Mouse (Mus musculus) midbrain, embryonic 11.5 days (tissue): ENCODE measurements around the gene Nckap5l. TPM values are rescaled to one million over a fixed set of nuclear protein-coding genes. Genes with fewer than 3 reads are reported as not detected.
A peak's percentile ranks its signal among the peaks of the same experiment; 100 is the strongest.

ENCODE experiments used
- ATAC-seq: fragments of 200-750 bp; cut with Nextera tagmentation; 2 replicates; pipeline ENCODE4 v1.8.0; 2017; ENCODE audit warnings: moderate TSS enrichment, moderate library complexity; ENCODE audit not compliant: low FRiP score
- DNase-seq: peaks from one replicate; pipeline ENCODE4 v3.0.0; 2015; ENCODE audit warnings: low spot score; ENCODE audit errors: missing footprints
- H3K27ac ChIP-seq: fragments of 300-500 bp; sonication (generic); 2 replicates; pipeline ENCODE4 v1.5.1; 2014; ENCODE audit warnings: low read depth, low read length
- H3K27me3 ChIP-seq: fragments of 300-500 bp; sonication (generic); 2 replicates; pipeline ENCODE4 v1.6.1; 2014; ENCODE audit warnings: mild to moderate bottlenecking, low read length, moderate library complexity, mixed read lengths; ENCODE audit not compliant: control insufficient read depth, insufficient read depth
- H3K36me3 ChIP-seq: fragments of 300-500 bp; sonication (generic); 2 replicates; pipeline ENCODE4 v1.6.1; 2014; ENCODE audit warnings: mild to moderate bottlenecking, low read length, moderate library complexity, mixed read lengths; ENCODE audit not compliant: control insufficient read depth, insufficient read depth
- H3K4me1 ChIP-seq: fragments of 300-500 bp; sonication (generic); 2 replicates; pipeline ENCODE4 v1.6.1; 2014; ENCODE audit warnings: low read length; ENCODE audit not compliant: control insufficient read depth, insufficient read depth
- H3K4me2 ChIP-seq: fragments of 300-500 bp; sonication (generic); 2 replicates; pipeline ENCODE4 v1.6.1; 2014; ENCODE audit warnings: mild to moderate bottlenecking, moderate library complexity
- H3K4me3 ChIP-seq: fragments of 300-500 bp; sonication (generic); 2 replicates; pipeline ENCODE4 v1.5.1; 2014; ENCODE audit warnings: low read depth, low read length
- H3K9ac ChIP-seq: fragments of 300-500 bp; sonication (generic); 2 replicates; pipeline ENCODE4 v1.6.1; 2014; ENCODE audit warnings: low read length
- H3K9me3 ChIP-seq: fragments of 300-500 bp; sonication (generic); 2 replicates; pipeline ENCODE4 v1.6.1; 2016; ENCODE audit warnings: low read length; ENCODE audit not compliant: control insufficient read depth
- WGBS: fragments of 180-500 bp; shearing (Covaris S2); extraction: QIAGEN DNeasy Blood & Tissue Kit; methylation state at CpG from one replicate; pipeline ENCODE4 v1.1.7; 2014; 5-methylcytosine and 5-hydroxymethylcytosine counted together
- polyA plus RNA-seq: library from polyadenylated mRNA; unstranded; fragments of >200 nt; fragmentation: Nextera tagmentation; extraction: Ambion mirVana; gene quantifications from 2 replicates; pipeline ENCODE4 v1.2.1, GENCODE M21; 2014

Gene Nckap5l
- polyA plus RNA-seq, 1 experiment from 2014 or later: 9.4 TPM

DNA sequence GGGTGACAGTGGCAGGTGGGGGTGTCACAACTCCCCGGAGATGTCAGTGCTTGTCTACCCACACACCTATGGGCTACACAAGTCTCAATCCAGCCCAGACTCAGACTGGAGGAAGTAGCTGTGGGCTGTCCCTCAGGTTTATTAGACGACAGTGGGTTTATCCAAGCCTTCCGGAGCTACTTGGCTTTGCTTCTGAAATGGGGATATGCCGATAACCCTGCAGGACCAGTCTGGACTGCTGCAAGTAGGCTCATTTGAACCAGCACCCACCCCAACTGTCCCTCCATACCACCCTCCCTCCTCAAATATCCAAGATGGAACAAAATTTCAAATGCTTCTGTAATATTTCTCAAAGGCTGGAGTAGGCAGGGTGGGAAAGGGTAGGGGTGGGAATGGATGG lies 40.8 kb upstream of the Nckap5l start:
- DNase-seq (no peak), ATAC-seq (no peak)
- Histone ChIP-seq H3K4me2 (no peak overlapping the region), H3K9ac (no peak overlapping the region), H3K36me3 (no peaks in the 10 kb centered on the region), H3K4me1 (peaks cover 5% of the 10 kb centered on the region), H3K27me3 (no peaks in the 10 kb centered on the region), H3K27ac (no peak overlapping the region), H3K9me3 (no peaks in the 10 kb centered on the region), H3K4me3 (no peak overlapping the region)
- 85% methylated on average over 4 of the region's 4 CpGs for WGBS

DNA sequence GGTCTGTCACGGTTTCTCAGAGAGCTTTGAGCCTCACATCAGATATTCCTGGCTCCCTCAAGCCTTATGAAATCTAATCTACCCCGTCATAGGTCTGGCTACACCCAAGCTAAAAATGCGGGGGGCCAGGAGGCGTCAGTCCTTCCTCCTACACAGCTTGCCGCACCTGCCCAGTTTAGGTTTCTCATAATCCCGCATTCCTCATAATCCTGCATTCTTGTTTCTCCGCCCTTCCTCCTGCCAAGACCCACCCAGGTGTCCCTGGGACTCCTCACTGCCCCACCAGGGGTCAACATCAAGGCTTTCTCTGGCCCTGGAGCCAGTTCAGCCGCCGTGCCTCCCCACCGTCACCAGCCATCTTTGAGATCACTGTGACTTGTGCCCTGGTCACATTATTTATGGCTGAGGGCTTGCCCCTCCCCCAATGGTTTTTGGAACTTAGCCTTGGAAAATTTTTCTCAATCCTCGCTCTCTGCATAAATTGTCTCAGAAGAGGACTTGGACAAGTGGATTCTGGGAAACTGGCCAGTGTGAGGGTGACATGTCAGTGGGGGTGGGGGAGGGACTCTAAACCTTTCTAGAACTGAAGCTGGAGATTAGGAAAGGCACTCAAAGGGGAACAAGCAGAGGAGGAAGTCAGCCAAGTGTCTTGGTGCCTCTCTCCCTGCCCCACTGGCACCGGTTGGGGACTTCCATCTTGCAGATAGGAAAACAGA lies 40.1 kb upstream of the Nckap5l start:
- Histone ChIP-seq H3K4me1 (peaks cover 5% of the 10 kb centered on the region), H3K27me3 (no peaks in the 10 kb centered on the region), H3K4me2 (no peak overlapping the region), H3K27ac (no peak overlapping the region), H3K4me3 (no peak overlapping the region), H3K9me3 (no peaks in the 10 kb centered on the region), H3K36me3 (no peaks in the 10 kb centered on the region), H3K9ac (no peak overlapping the region)
- ATAC-seq (no peak; the same call in 1 of the 2 replicates), DNase-seq (no peak)
- WGBS: 56% methylated on average over 12 of the region's 12 CpGs

DNA sequence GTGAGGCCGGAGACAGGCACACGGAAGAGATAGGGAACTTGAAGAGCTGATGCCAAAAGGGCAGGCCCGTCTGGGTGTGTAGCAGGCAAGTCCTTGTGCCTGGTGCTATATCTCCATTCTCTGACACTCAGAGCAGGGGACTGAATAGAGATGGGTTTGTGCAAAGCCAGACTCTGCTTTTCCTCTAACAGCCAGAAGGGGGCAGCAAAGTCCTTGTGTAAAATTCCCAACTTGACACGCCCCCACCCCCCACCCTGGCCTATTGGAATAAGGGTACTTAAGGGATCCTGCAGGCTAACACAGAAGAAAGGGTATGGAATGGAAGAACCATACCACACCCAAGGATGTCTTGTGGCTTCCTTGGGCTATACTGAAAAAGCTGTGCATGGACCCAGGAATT lies 39.5 kb upstream of the Nckap5l start:
- H3K4me2 ChIP-seq: no peak overlapping the region
- peaks cover 2% of the 10 kb centered on the region for H3K4me1 ChIP-seq
- no peaks in the 10 kb centered on the region for H3K9me3 ChIP-seq
- DNase-seq: peak; percentile 97
- H3K9ac ChIP-seq: no peak overlapping the region
- peak; percentile 64 for ATAC-seq
- no peak overlapping the region for H3K27ac ChIP-seq
- H3K4me3 ChIP-seq: no peak overlapping the region
- 10% methylated on average over 4 of the region's 4 CpGs for WGBS
- no peaks in the 10 kb centered on the region for H3K27me3 ChIP-seq
- no peaks in the 10 kb centered on the region for H3K36me3 ChIP-seq

DNA sequence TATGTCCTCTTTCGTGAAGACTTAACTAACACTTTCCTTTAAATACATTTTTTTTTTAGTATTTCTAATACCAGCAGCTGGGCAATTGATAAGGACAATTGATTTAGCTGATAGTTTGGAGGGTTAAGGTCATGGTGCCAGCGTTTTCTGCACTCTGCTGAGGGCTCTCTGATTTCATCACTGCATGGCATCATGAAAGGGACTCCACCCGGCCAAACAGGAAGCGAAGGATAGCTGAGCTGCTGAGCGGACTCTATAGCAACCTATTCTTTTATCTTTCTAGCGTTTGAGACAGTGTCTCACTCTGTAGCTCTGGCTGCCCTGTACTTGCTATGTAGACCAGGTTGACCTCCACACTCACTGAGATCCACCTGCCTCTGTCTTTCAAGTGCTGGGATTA lies 27.2 kb upstream of the Nckap5l start:
- DNase-seq: peak; percentile 45
- 76% methylated on average over 6 of the region's 6 CpGs for WGBS
- Histone ChIP-seq H3K4me3 (no peak overlapping the region), H3K36me3 (no peaks in the 10 kb centered on the region), H3K27ac (no peak overlapping the region), H3K9ac (no peak overlapping the region), H3K9me3 (no peaks in the 10 kb centered on the region), H3K27me3 (no peaks in the 10 kb centered on the region), H3K4me2 (no peak overlapping the region), H3K4me1 (no peaks in the 10 kb centered on the region)
- ATAC-seq: no peak

DNA sequence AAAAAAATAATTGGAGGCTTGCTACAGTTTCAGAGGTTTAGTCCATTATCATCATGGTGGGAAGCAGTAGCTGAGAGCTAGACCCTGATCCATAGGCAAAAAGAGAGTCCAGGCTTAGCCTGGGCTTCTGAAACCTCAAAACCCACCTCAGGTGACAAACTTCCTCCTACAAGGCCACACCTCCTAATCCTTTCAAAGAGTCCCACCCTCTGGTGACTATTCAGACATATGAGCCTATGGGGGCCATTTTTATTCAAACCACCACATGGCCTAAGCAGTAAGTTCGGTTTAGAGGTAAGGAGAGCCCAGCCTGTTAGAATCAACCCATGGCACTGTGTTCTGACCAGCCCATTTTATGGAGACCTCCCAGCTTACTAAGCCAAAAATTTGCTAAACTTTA lies 18.3 kb upstream of the Nckap5l start:
- DNase-seq: peak; percentile 59
- ATAC-seq: no peak
- no peak overlapping the region for H3K4me3 ChIP-seq
- 78% methylated on average over 1 of the region's 1 CpGs for WGBS
- peaks cover under 1% of the 10 kb centered on the region; the same call in 1 of the 2 replicates for H3K36me3 ChIP-seq
- no peak overlapping the region for H3K9ac ChIP-seq
- no peak overlapping the region for H3K4me2 ChIP-seq
- H3K27me3 ChIP-seq: no peaks in the 10 kb centered on the region
- H3K27ac ChIP-seq: no peak overlapping the region
- no peaks in the 10 kb centered on the region for H3K9me3 ChIP-seq
- peaks cover 7% of the 10 kb centered on the region; the same call in 1 of the 2 replicates for H3K4me1 ChIP-seq

DNA sequence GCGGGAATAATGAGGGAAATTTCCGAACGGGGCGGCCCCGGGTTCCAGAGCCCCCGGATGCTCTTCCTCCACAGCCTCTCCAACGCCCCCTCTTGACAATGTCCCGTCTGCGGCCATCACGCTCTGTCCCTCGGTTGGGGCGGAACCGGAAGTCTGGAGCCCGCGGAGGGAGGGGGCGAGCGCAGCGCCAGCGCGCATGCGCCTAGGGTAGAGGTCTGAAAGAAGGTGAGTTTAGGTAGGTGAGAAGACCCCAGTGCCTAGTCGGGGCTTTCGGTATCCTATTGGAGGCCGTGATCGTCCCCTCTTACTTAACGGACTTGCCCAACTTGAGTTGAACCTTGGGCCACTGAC lies 17.0 kb upstream of the Nckap5l start, which contains the start of gene Bcdin3d:
Gene Bcdin3d (minus strand): TSS at position 155 of the 351 bp plus-strand sequence.
- H3K4me2 ChIP-seq: peak within 1 kb of the TSS; percentile 79
- peak within 1 kb of the TSS; percentile 84 for H3K27ac ChIP-seq
- 1% methylated on average over 26 of the region's 26 CpGs for WGBS

DNA sequence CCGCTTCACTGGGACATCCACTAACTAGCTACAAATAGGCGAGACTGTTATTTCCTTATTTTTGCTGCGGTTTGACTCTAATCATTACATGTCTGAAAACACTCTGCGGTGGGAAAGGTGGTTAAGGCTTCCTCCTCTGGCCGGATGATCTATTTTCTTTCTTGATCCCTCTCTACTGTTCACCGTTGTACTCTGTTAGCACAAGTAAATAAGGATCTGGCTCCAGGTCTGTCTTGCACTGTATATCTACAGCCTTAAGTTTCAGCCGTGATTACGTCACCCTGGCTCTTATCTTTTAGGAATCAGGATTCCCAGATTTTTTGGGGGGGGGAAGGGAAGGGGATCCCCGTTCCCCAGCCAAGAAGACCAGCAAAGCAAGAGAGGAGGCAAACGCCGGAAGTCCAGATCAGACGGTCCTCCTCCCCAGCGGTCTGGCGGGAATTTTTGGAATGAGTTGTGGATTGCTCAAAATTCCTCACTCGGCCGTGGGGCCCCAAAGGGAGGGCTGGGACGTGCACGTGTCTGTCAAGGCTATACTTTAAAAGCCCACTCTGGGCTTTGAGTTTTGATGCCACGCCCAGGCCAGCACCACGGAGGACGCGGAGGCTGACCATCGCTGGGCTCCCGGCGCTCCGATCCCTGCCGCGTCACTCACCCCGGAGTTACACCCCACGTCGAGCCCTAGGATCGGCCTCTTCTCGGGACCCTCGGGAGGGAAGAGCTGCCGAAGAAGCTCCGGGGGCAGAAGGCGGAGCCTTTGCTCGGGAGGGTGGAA lies 16.4 kb upstream of the Nckap5l start:
- ATAC-seq: peak; percentile 86
- Histone ChIP-seq H3K4me2 (peak overlapping the region; percentile 79), H3K27ac (peak overlapping the region; percentile 84), H3K4me3 (peak overlapping the region; percentile 76), H3K36me3 (peaks cover 4% of the 10 kb centered on the region), H3K9ac (peak overlapping the region; percentile 89), H3K4me1 (peaks cover 7% of the 10 kb centered on the region; the same call in 1 of the 2 replicates), H3K9me3 (no peaks in the 10 kb centered on the region; the same call in 1 of the 2 replicates), H3K27me3 (no peaks in the 10 kb centered on the region)
- peak; percentile 97 for DNase-seq
- 7% methylated on average over 38 of the region's 38 CpGs for WGBS

More for the DNA sequence above, 17.0 kb upstream of the Nckap5l start, which contains the start of gene Bcdin3d:
- Histone ChIP-seq H3K4me1 (peaks cover 7% of the 10 kb centered on the region; the same call in 1 of the 2 replicates), H3K36me3 (peaks cover 2% of the 10 kb centered on the region; the same call in 1 of the 2 replicates), H3K9ac (peak within 1 kb of the TSS; percentile 89), H3K27me3 (no peaks in the 10 kb centered on the region), H3K9me3 (no peaks in the 10 kb centered on the region), H3K4me3 (peak within 1 kb of the TSS; percentile 76)
- ATAC-seq: peak; percentile 91
- peak; percentile 99 for DNase-seq

DNA sequence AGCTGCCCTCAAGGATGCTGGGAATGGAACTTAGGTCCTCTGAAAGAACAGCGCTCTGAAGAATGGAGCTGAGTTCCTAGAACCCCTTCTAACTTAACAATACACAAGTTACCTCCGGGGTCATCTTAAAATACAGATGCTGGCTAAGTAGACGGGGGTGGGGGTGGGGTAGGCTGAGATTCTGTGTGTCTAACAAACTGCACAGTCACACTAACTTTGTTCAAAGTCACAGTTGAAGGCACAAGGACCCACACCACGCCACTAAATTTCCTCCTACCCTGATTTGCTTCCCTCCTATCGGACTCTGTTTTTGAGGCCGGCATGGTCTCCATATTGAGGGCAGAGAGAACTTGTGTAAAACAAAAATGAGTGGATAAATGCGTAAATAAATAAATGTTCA lies 15.4 kb upstream of the Nckap5l start:
- DNase-seq (peak; percentile 83), ATAC-seq (no peak)
- peaks cover 7% of the 10 kb centered on the region; the same call in 1 of the 2 replicates for H3K4me1 ChIP-seq
- H3K36me3 ChIP-seq: peaks cover 4% of the 10 kb centered on the region
- no peak overlapping the region for H3K4me3 ChIP-seq
- no peak overlapping the region for H3K27ac ChIP-seq
- no peak overlapping the region for H3K4me2 ChIP-seq
- H3K27me3 ChIP-seq: no peaks in the 10 kb centered on the region
- no peak overlapping the region for H3K9ac ChIP-seq
- WGBS: 89% methylated on average over 7 of the region's 7 CpGs
- H3K9me3 ChIP-seq: no peaks in the 10 kb centered on the region; the same call in 1 of the 2 replicates

DNA sequence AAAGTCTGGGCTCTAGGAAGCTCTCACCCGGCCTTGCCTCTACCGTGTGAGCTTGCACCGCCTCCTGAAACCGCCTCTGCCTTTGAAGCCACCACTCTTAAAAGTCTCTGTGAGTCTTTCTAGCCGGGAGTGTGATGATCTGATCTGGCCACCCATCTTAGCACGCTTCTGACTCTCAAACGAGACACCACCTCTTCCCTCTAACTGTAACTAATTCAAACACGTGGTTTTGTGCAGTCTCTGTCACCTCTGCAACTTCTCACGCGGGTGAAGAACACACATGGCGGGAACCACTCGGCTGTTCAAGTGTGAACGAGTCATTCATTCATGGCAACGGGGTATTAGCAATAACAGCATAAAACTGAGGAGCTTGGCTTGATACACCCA lies 14.1 kb upstream of the Nckap5l start:
- DNase-seq (no peak), ATAC-seq (no peak)
- no peak overlapping the region for H3K9ac ChIP-seq

More for the DNA sequence above, 14.1 kb upstream of the Nckap5l start:
- Histone ChIP-seq H3K4me1 (peaks cover 7% of the 10 kb centered on the region; the same call in 1 of the 2 replicates), H3K36me3 (peaks cover 4% of the 10 kb centered on the region), H3K4me2 (no peak overlapping the region), H3K9me3 (no peaks in the 10 kb centered on the region; the same call in 1 of the 2 replicates), H3K4me3 (no peak overlapping the region), H3K27ac (no peak overlapping the region), H3K27me3 (no peaks in the 10 kb centered on the region)
- WGBS: 78% methylated on average over 14 of the region's 14 CpGs
